15 mouse cellular contexts compared by ENCODE assay signal in the genomic region with DNA sequence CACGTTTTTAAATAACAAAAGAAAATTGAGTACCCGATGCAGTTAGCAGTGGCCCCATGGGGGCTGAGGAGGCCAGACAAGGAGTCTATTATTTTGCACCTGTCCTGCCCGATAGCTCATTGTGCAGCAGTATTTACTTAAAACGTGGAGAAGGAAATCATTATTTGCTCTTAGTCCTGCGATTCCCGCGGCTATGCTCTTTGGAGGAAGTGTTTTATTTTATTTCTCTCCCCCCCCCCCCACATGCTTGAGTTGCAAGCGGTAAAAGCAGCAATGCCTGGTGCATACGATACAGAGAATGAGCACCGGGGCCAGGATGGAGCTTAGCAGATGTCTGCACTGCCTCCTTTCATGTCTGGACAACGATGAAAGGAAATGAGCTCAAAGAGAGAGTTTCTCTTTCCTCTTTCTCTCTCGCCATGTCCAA. TPM values are rescaled to one million over a fixed set of nuclear protein-coding genes. Genes with fewer than 3 reads are reported as not detected.
DNase-seq lines count a peak whose midpoint lies in the region; ATAC-seq and TF ChIP-seq lines count a peak whose summit lies in the region.
"Had no signal": no experiment of that assay in that cellular context is flagged by ENCODE, and none has a peak within 500 bp of the region (broad histone marks: within the 10 kb centered on the region; RNA-seq: fewer than 3 reads in every experiment).

No protein-coding gene starts in this region.

- H3K36me3 ChIP-seq in hindbrain, embryonic 12.5 days: no peaks in the 10 kb centered on the region
- H3K36me3 ChIP-seq in hindbrain, postnatal 0 days (ENCODE audit: insufficient read depth, low read length): no peaks in the 10 kb centered on the region
- no peaks in the 10 kb centered on the region for H3K36me3 ChIP-seq in ES-E14 (ENCODE audit: control insufficient read depth, insufficient read depth, low read length, poor library complexity, severe bottlenecking)
- H3K36me3 ChIP-seq in hindbrain, embryonic 13.5 days: no peaks in the 10 kb centered on the region
- H3K36me3 ChIP-seq: heart, embryonic 10.5 days; liver, embryonic 15.5 days had no signal

- H3K27ac ChIP-seq in hindbrain, embryonic 12.5 days: peak overlapping the region; percentile 23; the same call in 1 of the 2 replicates
- no peak overlapping the region for H3K27ac ChIP-seq in hindbrain, postnatal 0 days
- no peak overlapping the region for H3K27ac ChIP-seq in ES-E14 (ENCODE audit: insufficient read depth, low read depth, low read length, poor library complexity, severe bottlenecking)
- peak overlapping the region; percentile 26; the same call in 1 of the 2 replicates for H3K27ac ChIP-seq in hindbrain, embryonic 13.5 days
- H3K27ac ChIP-seq: heart, embryonic 10.5 days; liver, embryonic 15.5 days had no signal

- TF ChIP-seq CTCF in hindbrain, postnatal 0 days (IDR thresholded peaks at IDR 0.05; ENCODE audit: low read depth): no peak

- intact Hi-C loops in left cerebral cortex, postnatal 25 days (cut with DNase I): no loop called here

- H3K4me3 ChIP-seq in hindbrain, embryonic 12.5 days: no peak overlapping the region
- H3K4me3 ChIP-seq in hindbrain, postnatal 0 days (ENCODE audit: low read length): no peak overlapping the region
- H3K4me3 ChIP-seq in ES-E14 (ENCODE audit: insufficient read depth in 1 of 2, low read depth in 1 of 2, low read length in 2 of 2, poor library complexity in 1 of 2, severe bottlenecking in 1 of 2): no peak overlapping the region
- H3K4me3 ChIP-seq in hindbrain, embryonic 13.5 days: no peak overlapping the region
- H3K4me3 ChIP-seq: heart, embryonic 10.5 days; liver, embryonic 15.5 days had no signal

- 29% methylated on average over 12 of the region's 12 CpGs for WGBS in hindbrain, embryonic 12.5 days
- 24% methylated on average over 12 of the region's 12 CpGs for WGBS in hindbrain, postnatal 0 days
- WGBS in hindbrain, embryonic 13.5 days: 16% methylated on average over 12 of the region's 12 CpGs

- H3K4me2 ChIP-seq in hindbrain, embryonic 12.5 days (replicated peaks): peak overlapping the region; percentile 28
- H3K4me2 ChIP-seq in hindbrain, postnatal 0 days (ENCODE audit: low read depth, low read length): no peak overlapping the region
- peak overlapping the region; percentile 21; the same call in 1 of the 2 replicates for H3K4me2 ChIP-seq in hindbrain, embryonic 13.5 days
- H3K4me2 ChIP-seq: liver, embryonic 15.5 days had no signal

- DNase-seq in hindbrain, postnatal 0 days (ENCODE audit: low spot score): no peak
- DNase-seq in ES-E14 (ENCODE audit: low read depth, low spot score): peak; percentile 13
- peak; percentile 6 for DNase-seq in retina, embryonic 14.5 days (ENCODE audit: low spot score)
- DNase-seq in left cerebral cortex, postnatal 25 days (ENCODE audit: low spot score in 2 of 2): no peak
- no peak for DNase-seq in testis, postnatal 10 days (ENCODE audit: low spot score)
- no peak for DNase-seq in cerebellum, adult 9-10 months
- DNase-seq: gastrocnemius, postnatal 14 days; heart, postnatal 36 days; kidney, adult 11 months; left cerebral cortex, postnatal 4 days; thymus, adult 18-20 months had no signal

- H3K9ac ChIP-seq in hindbrain, embryonic 12.5 days: no peak overlapping the region
- no peak overlapping the region for H3K9ac ChIP-seq in hindbrain, postnatal 0 days (replicated peaks; ENCODE audit: low read length)
- H3K9ac ChIP-seq in ES-E14 (ENCODE audit: insufficient read depth, low read depth, low read length, poor library complexity, severe bottlenecking): no peak overlapping the region
- peak overlapping the region; percentile 15; the same call in 1 of the 2 replicates for H3K9ac ChIP-seq in hindbrain, embryonic 13.5 days
- H3K9ac ChIP-seq: liver, embryonic 15.5 days had no signal

- no peak for ATAC-seq in hindbrain, embryonic 12.5 days (ENCODE audit: low FRiP score)
- ATAC-seq in hindbrain, postnatal 0 days: no peak
- no peak for ATAC-seq in hindbrain, embryonic 13.5 days (ENCODE audit: low FRiP score)

- H3K9me3 ChIP-seq in hindbrain, embryonic 12.5 days (replicated peaks): no peaks in the 10 kb centered on the region
- H3K9me3 ChIP-seq in hindbrain, postnatal 0 days (ENCODE audit: low read length): no peaks in the 10 kb centered on the region
- H3K9me3 ChIP-seq in ES-E14 (ENCODE audit: control insufficient read depth, insufficient read depth, low read depth, low read length): no peaks in the 10 kb centered on the region
- H3K9me3 ChIP-seq in hindbrain, embryonic 13.5 days: no peaks in the 10 kb centered on the region
- H3K9me3 ChIP-seq: heart, embryonic 10.5 days; liver, embryonic 15.5 days had no signal

- in situ Hi-C loops in ES-E14 (cut with MboI; ENCODE audit: low sequenced_read_pairs in 2 of 2, unreplicated experiment in 2 of 2): no loop called here

- H3K4me1 ChIP-seq in hindbrain, embryonic 12.5 days: peaks cover 13% of the 10 kb centered on the region
- no peaks in the 10 kb centered on the region for H3K4me1 ChIP-seq in hindbrain, postnatal 0 days (ENCODE audit: insufficient read depth, low read length)
- peaks cover 5 to 8% of the 10 kb centered on the region in 2 experiments; a peak in 3 of 4 replicates for H3K4me1 ChIP-seq in ES-E14 (ENCODE audit: control insufficient read depth in 2 of 2, insufficient read depth in 2 of 2, low read length in 2 of 2, poor library complexity in 1 of 2)
- peaks cover 13% of the 10 kb centered on the region for H3K4me1 ChIP-seq in hindbrain, embryonic 13.5 days (replicated peaks)
- H3K4me1 ChIP-seq: heart, embryonic 10.5 days; liver, embryonic 15.5 days had no signal

- H3K27me3 ChIP-seq in hindbrain, embryonic 12.5 days: no peaks in the 10 kb centered on the region
- no peaks in the 10 kb centered on the region for H3K27me3 ChIP-seq in hindbrain, postnatal 0 days (ENCODE audit: insufficient read depth, low read length)
- no peaks in the 10 kb centered on the region for H3K27me3 ChIP-seq in hindbrain, embryonic 13.5 days
- H3K27me3 ChIP-seq: liver, embryonic 15.5 days had no signal

TF ChIP-seq in ES-E14, 5 proteins besides CTCF, POLR2A, EP300 and RAD21:
- TF ChIP-seq ZC3H11A (IDR thresholded peaks at IDR 0.05; ENCODE audit: borderline replicate concordance, low read depth, low read length) (no peak), MAFK (IDR thresholded peaks at IDR 0.05; ENCODE audit: insufficient read depth, low read depth, low read length) (no peak), ZNF384 (IDR thresholded peaks at IDR 0.05; ENCODE audit: low read depth, low read length) (no peak), CHD2 (IDR thresholded peaks at IDR 0.05; ENCODE audit: low read depth, low read length) (no peak), HCFC1 (IDR thresholded peaks at IDR 0.05; ENCODE audit: borderline replicate concordance, insufficient read depth, low read length) (no peak)
TF ChIP-seq in ES-E14: peak in this region for 0.

RNA-seq across cellular contexts. Expression of gene Nxpe4, which starts 35.6 kb away (rescaled TPM):
- polyA plus RNA-seq in hindbrain, embryonic 12.5 days (2016; fragmentation: Nextera tagmentation; extraction: Ambion mirVana): 7.7 and 8.1 TPM in 2 replicates
- 17.1 and 20.9 TPM in 2 replicates for total RNA-seq in hindbrain, postnatal 0 days (2014; rRNA removed)
- 10.4 and 10.8 TPM in 2 replicates for polyA plus RNA-seq in hindbrain, postnatal 0 days (2015; fragmentation: Nextera tagmentation; extraction: Ambion mirVana)
- 0.69 and 0.94 TPM in 2 replicates for total RNA-seq in ES-E14 (2012; rRNA removed)
- polyA plus RNA-seq in hindbrain, embryonic 13.5 days (2015; fragmentation: Nextera tagmentation; extraction: Ambion mirVana): 7.3 and 7.7 TPM in 2 replicates
- 1 to 10 TPM; 9.7 to 10.0 TPM for total RNA-seq in left cerebral cortex, postnatal 25 days (2021)

Comparison
In these comparisons a context has a peak if more than half of its experiments do, and no peak if none do; other contexts are left out.
1. H3K27ac ChIP-seq: peak in hindbrain, embryonic 12.5 days (single experiment) and hindbrain, embryonic 13.5 days (single experiment); none in hindbrain, postnatal 0 days (single experiment) and ES-E14 (single experiment).
2. DNase-seq: peak in ES-E14 (single experiment) and retina, embryonic 14.5 days (single experiment); none in hindbrain, postnatal 0 days (single experiment), left cerebral cortex, postnatal 25 days (0 of 2), testis, postnatal 10 days (single experiment) and cerebellum, adult 9-10 months (single experiment).